Mouse (Mus musculus): ENCODE results near the gene Atp5h.

DNA sequence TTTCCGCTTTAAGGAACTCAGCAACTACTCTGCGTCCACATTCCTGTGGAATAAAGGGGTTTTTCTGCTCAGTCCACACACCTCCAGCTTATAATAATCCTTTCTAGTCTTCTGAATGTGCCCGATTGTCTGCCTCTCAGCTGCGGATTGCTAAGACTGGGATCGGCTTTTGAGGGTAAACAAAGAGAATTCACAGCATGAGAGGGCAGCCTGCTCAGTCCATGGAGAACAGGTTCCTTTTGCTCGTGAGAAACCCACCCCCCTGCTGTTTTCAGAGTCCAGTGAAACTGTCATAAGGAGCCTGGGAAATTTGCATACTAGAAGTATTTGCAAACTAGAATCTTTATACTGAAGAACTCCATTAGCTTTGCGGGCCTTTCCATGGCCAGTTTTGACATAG lies 10.2 kb downstream of the Atp5h start:
- TF ChIP-seq POLR2A (IDR thresholded peaks at IDR 0.05; ENCODE audit: low read depth, low read length) (no peak), CTCF (IDR thresholded peaks at IDR 0.05; ENCODE audit: extremely low read depth, insufficient read depth, insufficient read length, insufficient replicate concordance) (no peak)
